Mouse (Mus musculus): ENCODE measurements around the gene Dctn1.
"Not testable (repeated sequence)": the region's sequence is repeated elsewhere in the genome, so short reads cannot be mapped to it uniquely, and the experiment has no call there.

Gene Dctn1

DNA sequence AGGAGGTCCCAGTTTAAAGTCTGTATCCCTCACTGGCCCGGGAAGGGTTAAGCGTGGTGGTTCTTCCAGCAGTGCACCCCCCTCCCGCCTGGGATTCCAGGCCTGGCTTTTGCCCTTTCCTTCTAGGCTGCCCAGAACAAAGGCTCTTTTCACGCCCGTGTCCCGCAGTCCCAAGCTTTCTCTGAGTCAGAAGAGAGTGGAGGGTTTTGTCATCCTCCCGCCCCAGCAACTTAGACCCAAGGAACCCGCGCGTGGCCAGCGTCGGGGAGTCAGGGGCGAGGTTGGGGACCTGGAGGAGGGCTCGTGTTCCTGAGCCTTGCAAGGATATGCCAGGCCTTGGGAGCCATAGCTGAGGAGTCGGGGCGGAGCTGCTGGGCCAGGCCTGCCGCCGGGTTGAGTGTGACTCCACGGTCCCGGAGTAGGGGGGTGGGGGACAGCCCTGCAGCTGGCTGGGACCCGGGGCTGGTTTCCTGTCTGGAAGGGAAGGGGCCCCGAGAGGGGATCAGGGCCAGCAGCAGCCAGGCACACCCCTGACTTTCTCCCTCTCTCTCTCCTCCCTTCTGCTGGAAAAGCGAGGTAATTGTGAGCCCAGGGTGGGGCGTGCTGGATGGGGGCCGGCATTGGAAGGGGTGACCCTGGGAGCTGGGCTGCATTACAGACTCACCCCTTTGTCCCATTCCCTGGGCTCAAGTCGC, 28.7 kb upstream of the Dctn1 start:
- DNase-seq, result no peak

DNA sequence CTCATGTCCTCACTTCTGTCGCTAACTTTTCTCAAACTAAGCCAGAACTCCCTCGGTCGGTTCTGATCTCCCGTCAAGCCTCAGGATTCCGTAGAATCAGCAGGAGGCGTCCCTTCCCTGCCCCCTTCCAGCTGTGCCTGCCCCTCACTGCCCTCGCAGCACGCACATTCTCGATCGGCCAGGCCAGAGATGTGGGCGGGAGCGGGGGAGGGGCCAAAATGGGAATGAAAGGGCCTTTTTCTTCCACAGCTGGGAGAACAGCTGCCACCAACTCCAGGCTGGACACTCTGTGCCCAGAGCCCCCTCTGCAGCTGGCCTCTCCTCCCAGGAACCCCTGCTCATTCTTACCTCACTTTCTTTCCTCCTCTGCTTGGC, 28.2 kb upstream of the Dctn1 start:
- peak; percentile 65 for DNase-seq

DNA sequence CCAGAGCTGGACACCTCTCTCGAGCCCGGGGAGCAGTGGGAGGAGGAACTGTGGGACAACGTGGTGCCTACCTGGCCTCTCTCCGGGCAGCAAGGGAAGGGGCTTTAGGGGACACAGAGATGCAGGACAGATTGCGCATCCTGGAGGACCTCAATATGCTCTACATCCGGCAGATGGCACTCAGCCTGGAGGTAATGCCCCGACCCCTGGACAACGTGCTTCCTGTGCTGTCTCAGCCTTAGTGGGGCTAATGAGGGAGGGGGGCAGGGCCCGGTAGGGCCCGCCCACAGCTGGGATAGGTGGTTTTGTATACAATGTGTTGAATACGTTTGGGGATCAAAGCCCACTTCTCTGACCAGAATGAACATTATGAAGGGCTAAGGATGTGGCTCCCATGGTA, 27.7 kb upstream of the Dctn1 start:
- DNase-seq, result no peak

DNA sequence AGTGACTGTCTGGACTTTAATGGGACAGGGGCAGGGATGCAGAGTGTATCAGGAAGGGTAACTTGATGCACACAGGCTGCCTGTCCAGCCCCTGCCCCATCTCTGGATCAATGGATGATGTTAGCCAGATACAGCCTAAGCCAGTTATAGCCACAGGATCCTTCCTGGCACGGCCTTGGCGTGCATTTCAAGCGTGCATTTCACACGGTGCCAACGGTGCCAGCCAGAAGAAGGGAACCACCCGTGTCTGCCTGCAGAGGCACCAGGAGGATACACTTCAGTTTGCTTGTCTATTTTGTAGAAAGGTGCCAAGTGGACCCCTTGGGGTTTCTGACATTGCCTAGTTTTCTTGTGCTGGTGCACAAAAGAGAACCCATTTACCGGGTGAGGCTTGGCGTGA, 25.7 kb upstream of the Dctn1 start:
- DNase-seq, result no peak

DNA sequence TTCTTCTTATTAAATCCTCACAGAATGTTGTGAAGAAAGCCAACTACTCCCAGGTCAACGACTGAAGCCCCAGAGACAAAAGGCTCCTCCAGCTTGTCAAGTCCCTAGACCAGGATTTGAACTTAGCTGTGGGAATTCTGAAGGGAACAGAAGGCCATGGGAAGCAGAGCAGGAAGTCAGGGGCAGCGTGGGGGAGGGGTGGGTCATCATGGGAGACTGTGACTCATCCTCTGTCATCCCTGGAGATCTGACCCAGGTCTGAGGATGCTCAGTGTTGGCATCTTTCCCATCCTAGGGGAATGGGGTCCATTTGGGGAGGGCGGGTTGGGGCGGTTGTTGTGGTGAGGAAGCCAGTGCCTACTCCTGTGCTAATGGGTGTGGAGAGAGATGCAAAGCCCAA, 24.1 kb upstream of the Dctn1 start:
- DNase-seq, result no peak

DNA sequence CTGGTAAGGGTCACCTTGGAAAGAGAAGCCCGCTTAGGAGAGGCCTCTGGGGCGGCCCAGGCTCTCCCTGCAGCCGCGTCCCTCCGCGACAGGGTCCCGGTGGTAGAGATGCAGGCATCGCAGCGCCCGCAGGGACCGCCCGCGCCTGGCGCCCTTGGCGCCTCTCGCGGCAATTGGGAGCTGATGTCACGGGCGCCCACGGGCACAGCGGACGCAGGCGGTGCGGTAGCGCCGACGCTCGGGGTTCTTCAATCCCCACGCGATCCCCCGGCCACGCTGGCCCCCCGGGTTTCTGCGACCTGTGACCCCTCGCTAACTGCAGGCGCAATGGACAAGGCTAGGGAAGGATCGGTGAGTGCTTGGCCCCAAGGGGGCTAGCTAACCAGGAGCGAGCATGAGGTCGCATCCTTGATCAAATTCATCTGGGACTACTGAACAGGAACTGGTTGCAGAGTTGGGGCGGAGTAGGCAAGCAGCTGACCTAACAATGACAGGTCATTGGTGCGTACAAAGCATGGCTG, 23.4 kb upstream of the Dctn1 start:
- peak; percentile 73 for DNase-seq

DNA sequence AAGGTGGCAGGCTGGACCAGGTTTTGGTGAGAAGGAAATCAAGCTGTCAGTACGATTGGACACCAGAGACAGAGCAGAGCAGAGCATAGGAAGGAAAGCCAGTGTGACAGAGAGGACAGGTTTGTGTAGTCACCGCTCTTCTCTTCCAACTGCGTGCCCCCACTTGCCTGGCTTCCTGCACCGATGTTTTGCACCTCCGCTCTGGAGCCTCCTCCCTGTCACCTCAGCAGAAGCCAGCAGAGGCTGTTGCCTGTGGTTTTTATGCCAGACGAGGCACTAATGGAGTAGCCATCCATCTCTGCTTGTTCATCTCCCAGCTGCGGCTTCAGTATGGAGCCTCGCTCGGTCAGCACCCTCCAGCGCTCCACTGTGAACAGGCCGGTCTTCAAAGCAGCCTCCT, 22.8 kb upstream of the Dctn1 start:
- DNase-seq, result no peak

DNA sequence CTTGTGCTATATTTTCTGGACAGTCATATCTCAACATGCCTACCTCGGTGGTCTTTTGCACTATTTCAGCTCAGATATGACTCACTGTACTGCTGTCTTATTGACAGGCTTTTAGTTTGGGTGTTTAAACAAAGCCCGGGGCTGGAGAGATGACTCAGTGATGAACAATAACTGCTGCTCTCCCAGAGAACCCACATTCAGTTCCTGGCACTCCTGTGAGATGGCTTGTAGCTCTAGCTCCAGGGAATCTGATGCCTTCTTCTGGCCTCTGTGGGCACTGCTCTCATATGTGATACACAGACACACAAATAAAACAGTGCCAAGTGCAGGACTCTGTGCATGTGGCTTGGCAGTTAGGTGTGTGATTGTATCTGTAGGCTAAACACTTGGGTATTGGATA, 20.5 kb upstream of the Dctn1 start:
- DNase-seq, result no peak

DNA sequence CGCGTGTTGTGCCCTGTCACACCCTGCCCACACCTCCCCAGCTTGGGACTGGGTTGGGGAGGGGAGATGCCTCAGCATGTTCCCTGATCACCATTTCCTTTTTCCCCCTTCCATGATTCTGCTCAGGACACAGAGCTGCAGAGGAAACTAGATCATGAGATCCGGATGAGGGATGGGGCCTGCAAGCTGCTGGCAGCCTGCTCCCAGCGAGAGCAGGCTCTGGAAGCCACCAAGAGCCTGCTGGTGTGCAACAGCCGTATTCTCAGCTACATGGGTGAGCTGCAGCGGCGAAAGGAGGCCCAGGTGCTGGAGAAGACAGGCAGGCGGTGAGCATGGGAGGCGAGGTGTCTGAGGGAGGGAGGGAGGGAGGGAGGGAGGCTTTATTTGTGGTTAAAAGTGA, 19.9 kb upstream of the Dctn1 start:
- no peak for DNase-seq

DNA sequence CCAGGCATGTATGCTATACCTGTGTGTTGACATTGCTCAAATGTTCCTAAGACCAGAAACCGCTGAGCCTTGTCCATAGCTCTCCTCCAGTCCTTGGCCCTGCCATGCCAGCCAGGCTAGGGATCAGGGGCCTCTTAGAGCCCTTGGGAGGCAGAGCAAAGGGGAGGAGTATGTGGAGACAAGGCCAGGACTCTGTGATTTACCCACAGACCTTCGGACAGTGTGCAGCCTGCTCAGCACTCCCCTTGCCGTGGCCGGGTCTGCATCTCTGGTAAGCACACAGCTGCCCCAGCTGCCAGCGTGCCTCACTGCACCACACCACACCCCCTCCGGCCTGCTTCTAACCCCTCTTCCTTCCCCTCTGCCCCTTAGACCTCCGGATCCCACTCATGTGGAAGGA, 18.4 kb upstream of the Dctn1 start:
- no peak for DNase-seq

DNA sequence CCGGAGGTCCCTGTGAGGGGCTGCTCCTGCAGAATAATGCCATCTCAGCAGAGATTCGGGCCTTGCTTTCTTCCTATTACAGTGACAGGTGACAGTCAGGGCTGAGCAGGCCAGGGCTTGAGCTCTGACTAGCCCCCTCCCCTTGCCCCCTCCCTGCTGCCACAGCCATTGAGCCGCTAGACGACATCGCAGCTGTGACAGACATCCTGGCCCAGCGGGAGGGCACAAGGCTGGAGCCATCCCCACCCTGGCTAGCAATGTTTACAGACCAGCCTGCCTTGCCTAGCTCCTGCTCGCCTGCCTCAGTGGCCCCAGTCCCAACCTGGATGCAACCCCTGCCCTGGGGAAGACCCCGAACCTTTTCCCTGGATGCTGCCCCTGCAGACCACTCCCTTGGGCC, 14.0 kb upstream of the Dctn1 start:
- no peak for DNase-seq

DNA sequence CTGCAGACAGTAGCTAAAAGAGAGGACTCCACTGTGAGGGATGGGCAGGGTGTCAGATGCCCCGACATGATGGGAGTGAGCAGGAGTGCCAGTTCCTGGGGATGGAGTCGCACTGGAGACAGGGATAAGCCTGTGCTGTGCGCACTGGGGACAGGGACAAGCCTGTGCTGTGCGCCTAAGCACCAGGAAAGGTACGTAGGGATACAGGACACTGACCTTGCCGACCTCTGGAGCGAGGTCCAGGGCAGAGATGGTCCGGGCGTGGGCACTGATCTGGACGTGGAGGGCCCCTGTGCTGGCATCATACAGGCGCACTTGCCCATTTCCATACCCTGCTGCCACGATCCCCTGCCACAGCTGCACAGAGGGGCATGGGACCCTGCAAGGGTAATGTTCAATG, 12.7 kb upstream of the Dctn1 start:
- no peak for DNase-seq

DNA sequence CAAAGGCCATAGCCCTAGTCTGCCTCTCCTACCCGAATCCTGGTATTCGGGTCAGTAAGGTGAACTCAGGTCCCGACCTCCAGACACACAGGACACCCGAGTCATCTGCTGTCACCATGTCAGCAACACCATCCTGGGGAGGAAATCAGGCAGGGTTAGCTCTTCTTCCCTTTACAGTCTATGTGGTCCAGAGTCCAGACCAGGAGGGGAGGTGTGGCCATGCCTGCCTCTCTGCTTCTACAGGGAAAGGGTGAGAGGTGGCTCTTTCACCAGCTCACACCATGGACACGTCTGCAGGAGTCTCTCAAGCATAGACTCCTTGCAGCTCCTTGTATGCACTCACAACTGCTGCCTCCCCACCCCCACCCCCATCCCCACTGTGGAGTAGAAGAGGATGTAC, 12.2 kb upstream of the Dctn1 start:
- no peak for DNase-seq

DNA sequence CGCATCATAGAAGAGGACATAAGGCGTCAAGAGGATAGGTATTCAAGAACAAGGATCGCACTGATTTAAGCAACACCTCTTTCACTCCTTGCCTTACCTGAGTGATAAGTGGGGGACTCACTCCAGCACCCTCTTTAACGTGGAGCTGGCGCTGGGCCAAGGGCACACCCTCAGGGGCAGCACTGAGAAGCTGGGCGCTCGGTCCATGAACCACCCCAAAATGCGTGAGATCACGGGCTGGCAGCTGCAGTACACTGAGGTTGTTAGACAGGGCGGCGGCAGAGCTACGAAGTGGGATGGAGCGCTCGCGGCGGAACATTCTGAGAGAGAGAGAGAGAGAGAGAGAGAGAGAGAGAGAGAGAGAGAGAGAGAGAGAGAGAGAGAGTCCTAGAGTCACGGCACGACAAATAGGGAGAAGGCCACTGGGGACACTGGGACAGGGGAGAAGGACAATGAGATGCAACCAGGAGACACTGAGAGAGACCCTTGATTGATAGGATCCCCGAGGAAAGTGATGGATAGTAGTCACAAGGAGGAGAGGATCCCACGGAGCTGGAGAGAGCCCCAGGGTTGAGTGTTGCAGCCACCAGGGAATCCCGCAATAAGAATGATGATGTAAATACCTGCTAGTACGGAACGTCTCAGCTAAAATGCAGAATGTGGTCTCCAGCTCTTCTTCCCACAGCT, 10.0 kb upstream of the Dctn1 start:
- peak; percentile 65 for DNase-seq

DNA sequence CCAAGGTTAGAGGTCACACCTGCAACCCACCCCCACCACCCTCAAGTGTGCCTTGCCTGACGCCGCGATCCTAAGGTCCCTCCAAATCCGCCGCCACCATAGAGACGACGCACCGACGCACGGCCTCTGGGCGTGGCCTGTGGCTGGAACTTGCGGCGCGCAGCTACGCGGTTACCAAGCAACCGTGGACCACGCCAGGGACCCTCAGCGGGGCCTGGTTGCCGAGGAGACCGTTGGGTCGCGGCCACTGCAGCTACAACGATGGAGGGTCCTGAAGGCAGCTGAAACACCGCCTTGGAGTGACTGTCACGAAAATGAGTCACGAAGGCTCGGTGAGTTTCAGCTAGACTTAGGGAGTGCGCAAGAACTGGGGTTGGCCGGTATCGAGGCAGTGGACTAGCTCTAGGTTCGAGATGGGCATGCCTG, 9.4 kb upstream of the Dctn1 start, which contains the start of the genes Wdr54 and 1700003E16Rik:
TSS of gene Wdr54 (minus strand) at position 139 of the 426 bp plus-strand sequence.
TSS of gene 1700003E16Rik (plus strand) at position 146 of the 426 bp plus-strand sequence.
- DNase-seq, result peak; percentile 83

DNA sequence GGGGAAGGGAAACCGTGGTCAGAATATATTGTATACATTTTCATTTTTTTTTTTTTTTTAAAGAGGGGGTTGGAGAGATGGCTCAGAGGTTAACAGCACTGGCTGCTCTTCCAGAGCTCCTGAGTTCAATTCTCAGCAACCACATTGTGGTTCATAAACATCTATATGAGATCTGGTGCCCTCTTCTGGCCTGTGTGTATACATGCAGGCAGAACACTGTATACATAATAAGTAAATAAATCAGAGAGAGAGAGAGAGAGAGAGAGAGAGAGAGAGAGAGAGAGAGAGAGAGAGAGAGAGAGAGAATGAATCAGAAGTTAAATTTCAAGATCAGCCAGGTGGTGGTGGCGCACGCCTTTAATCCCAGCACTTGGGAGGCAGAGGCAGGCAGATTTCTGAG, 6.3 kb upstream of the Dctn1 start:
- DNase-seq, result not testable (repeated sequence)

DNA sequence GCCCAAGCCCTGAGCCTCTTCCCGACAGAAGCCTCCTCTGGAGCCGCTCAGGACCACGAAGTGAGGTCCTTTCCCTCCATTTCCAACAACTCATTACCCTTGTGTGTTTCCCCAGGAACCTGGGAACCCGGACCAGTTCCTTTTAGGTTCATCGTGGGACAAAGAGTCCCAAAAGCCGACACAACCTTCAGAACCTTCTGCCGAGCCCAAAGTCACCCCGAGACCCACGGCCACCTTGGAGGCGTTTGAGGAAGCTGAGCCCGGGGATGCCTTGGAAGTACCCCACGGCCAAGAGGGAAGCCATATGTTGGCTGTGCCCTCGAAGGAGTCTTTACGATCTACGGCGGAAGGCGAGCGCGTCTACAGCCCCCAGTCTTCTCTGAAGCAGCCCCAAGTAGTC, 4.3 kb upstream of the Dctn1 start:
- DNase-seq, result no peak

DNA sequence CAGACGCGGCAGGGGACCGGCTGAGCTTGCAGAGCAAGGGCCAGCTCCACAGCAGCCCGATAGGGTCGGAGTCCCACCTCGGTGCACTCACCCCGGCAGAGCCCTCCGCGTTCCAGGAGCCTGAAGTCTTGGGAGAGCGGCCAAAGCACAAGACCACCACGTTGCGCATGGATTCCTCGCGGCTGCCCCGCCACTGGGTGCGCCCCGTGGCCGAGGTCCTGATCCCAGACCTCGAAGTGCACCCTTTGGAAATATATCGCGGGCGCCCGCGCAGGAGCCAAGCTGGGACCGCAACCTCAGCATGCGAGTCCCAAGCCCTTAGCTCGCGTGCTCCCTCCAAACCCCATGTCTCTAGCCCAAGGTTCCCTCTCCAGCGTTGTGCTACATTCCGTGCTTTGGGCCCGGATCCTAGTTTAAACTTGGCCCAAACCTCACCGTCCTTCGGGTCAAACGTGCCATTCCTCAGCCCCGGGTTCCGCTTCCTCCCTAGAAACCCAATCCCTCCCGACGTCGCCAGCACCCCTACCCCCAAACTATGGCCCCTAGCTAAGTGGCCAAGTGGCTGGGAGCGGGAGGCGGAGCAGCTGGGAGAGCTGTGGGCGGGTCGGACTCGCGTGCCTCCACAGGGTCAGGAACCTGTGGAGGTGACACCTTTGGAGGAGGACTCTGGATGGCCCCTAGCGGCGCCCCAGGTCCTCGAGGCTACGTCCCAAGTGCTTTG, 3.6 kb upstream of the Dctn1 start:
- DNase-seq, result no peak

DNA sequence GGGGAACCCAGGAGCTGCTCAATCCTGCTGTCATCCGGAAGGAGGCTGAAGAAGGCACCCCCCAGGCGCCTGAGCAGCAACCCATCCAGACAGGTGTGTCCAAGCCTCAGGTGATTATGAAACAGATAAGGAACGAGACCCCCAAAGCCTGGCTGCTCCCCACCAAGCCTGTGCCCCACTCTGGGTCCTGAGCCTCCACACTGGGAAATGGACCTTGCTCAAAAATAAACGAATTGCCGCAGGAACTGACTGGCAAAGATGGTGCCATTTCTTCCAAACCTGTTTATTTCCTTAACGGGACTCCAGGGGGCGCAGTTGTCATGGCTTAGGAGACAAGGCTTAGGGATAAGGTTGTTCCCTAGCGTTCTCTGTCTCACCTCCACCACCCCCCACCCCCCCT, 3.0 kb upstream of the Dctn1 start:
- peak; percentile 66 for DNase-seq

DNA sequence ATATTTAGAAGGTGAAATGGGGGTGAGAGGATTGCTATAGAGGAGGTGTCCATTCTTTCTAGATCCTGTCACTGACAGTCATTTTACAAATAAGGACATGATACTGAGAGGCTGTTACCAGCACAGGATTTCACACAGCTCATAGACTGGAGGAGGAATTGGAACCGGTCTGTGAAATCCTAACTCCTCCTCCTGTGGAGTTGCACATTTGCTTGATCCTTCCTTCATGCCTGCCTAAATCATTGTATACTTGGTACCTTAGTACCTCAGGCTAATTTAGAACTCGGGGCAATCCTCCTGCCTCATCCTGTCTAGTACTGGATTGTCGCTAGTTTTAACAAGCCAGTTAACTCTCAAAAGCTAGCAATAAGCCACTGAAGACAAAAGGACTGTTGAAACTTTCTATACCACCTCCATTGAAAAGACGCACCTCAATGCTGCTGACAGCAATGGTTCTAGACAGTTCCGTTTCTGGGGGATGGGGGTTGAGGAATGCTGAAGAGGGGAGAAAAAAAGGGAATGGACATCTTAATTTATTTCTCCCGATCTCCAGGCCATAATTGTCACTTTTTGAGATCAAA, 604 bp upstream of the Dctn1 start:
- no peak for DNase-seq

DNA sequence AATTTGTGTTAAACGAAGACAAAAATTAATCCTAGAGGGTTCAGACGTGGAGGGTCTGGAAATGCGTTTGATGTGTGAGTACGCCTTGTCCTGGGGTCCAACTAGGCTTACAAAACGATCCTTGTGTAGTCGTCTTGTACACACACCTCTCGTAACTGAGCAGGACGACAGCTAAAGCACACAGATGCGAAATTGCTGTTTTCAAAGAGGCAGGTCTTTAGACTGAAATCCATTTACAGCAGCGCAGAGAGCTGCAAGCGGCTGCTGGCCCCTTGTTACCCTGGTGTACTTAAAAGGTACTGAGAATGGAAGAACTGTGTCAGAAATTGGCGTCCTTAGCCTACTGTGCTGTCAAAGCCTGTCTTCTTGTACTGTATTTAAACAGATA, 517 bp downstream of the Dctn1 start:
- no peak for DNase-seq

DNA sequence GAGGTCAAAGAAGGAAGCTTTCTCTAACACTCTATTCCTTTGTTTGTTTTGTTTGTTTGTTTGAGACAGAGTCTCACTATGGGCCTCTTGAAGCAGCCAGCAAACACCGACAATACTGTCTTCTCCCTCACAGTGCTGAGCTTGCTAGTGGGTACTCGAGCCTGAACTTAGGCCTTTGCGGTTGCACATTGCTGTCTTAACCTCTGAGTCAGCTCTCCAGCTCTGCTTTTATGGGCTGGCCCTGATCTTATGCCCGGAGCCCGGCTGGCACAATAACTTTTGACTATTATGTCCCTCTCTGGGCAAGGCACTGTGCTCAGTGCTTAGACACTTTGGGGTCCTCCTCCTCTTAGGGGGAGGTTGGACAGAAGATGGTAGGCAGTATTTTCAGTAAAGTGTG, 4.2 kb downstream of the Dctn1 start:
- DNase-seq, result no peak

DNA sequence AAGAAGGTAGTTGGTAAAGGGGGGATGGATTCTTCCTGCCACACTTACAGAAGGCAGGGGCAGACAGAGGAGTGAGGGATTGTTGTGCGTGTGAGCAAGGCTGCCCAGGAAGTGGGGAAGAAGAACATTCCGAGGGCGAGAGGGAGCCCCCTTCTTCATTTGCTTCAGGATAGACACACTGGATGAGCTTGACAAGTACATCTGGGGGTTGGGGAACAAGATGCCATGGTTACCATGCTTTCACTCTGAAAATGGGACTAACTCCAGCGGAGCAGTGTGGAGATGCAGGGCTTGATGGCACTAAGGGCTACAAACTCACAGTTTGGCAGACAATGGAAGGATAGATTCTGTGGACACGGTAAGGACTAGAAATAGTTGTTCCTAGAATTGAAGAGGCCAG, 5.3 kb downstream of the Dctn1 start:
- no peak for DNase-seq
